Mouse (Mus musculus) megakaryocyte, embryonic 14.5 days (primary cell): ENCODE data around the gene Flt1.

ENCODE experiments used
- FLI1 ChIP-seq: IDR thresholded peaks from 2 replicates; pipeline ENCODE4 v1.6.1; 2012; ENCODE audit warnings: low read length, inconsistent platforms, mixed read lengths
- GATA1 ChIP-seq: IDR thresholded peaks from 3 replicates; pipeline ENCODE4 v1.6.1; 2012; ENCODE audit warnings: mixed read lengths, low read length, inconsistent platforms, borderline replicate concordance

DNA sequence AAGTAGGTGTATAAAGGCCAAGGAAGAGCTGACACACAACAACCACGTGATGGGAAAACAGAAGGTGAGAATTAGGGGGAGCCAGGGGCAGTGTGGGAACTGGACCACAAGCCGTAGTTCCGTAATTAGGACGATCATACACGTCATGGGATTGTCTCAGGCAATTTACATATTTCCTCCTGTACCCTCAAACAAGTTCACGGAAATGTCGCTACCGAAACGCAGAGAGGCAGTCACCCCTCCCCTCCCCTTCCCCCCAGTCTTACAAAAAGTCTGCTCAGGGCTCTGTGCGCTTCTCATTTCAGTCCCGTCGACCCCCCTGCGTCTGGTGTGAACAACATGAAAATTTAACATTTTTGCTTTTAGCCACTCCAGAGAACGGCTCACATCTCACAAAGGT, 74.6 kb downstream of the Flt1 start:
- no peak for TF ChIP-seq GATA1
- TF ChIP-seq FLI1, result no peak
